ENCODE assay signal across 8 mouse cellular contexts in the genomic region with DNA sequence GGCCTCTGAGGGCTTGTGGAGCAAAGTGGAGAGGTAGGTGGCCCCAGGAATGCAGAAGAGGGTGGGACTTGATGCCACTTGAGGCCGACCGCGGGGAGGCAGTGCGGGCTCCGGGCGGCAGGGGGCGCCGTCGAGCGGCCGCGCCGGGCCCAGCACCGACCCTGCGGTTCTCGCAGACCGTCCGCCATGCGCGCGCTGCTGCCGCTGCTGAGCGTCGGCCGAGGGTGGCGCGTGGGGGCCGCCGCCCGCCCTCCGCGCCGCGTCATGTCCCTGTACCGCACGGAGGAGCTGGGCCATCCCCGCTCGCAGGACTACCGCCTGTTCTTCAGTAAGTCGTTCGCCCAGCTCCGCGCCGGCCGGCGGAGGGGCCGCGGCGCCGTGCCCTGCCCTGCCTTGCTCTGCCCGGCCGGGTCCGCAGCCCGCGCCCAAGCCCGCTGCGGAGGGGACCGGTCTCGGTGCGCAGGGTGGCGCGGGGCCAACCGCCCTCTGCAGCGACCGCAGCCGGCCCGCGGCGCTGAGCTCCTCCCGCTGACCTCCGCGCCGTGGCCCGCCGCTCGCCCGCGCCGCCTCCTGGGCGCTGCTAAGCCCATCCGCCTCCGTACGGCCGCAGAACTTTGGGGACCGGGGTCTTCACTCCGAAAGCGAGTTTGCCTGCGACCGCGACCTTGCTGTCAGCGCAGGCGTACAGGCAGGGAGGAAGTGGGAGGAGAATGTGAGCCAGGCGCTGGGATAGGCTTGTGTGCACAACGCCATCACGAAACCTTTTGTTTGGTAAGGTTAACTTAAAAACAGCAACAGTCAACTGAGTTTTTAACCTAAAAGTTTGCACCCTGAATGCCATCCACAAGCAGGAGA. TPM values are rescaled to one million over a fixed set of nuclear protein-coding genes. Genes with fewer than 3 reads are reported as not detected.
DNase-seq lines count a peak whose midpoint lies in the region; ATAC-seq lines count a peak whose summit lies in the region.

A gene (plus strand): TSS at position 157 of the 855 bp plus-strand sequence.

- peak within 1 kb of the TSS; percentile 63 for H3K4me2 ChIP-seq in heart, embryonic 11.5 days
- peak within 1 kb of the TSS; percentile 66 for H3K4me2 ChIP-seq in kidney, embryonic 16.5 days (replicated peaks; ENCODE audit: low read depth, low read length)
- peak within 1 kb of the TSS; percentile 79 for H3K4me2 ChIP-seq in liver, embryonic 11.5 days
- H3K4me2 ChIP-seq in stomach, embryonic 14.5 days (replicated peaks; ENCODE audit: low read depth, low read length) = peak within 1 kb of the TSS; percentile 62

- H3K9ac ChIP-seq in heart, embryonic 11.5 days (ENCODE audit: low read depth, low read length) = peak within 1 kb of the TSS; percentile 94
- H3K9ac ChIP-seq in kidney, embryonic 16.5 days (replicated peaks; ENCODE audit: low read length) = peak within 1 kb of the TSS; percentile 96
- H3K9ac ChIP-seq in liver, embryonic 11.5 days (ENCODE audit: low read depth, low read length) = peak within 1 kb of the TSS; percentile 88
- peak within 1 kb of the TSS; percentile 92 for H3K9ac ChIP-seq in stomach, embryonic 14.5 days (replicated peaks; ENCODE audit: low read depth, low read length)

- H3K27ac ChIP-seq in heart, embryonic 11.5 days (ENCODE audit: low read depth, low read length) = peak within 1 kb of the TSS; percentile 97
- H3K27ac ChIP-seq in kidney, embryonic 16.5 days (ENCODE audit: low read length) = peak within 1 kb of the TSS; percentile 95
- H3K27ac ChIP-seq in liver, embryonic 11.5 days (ENCODE audit: low read depth, low read length) = peak within 1 kb of the TSS; percentile 88
- peak within 1 kb of the TSS; percentile 97 for H3K27ac ChIP-seq in stomach, embryonic 14.5 days (ENCODE audit: low read length)

- H3K27me3 ChIP-seq in heart, embryonic 11.5 days (ENCODE audit: control insufficient read depth, insufficient read depth, low read length) = no peaks in the 10 kb centered on the region
- H3K27me3 ChIP-seq in kidney, embryonic 16.5 days (ENCODE audit: insufficient read depth, low read length) = no peaks in the 10 kb centered on the region
- H3K27me3 ChIP-seq in liver, embryonic 11.5 days (replicated peaks; ENCODE audit: control insufficient read depth, insufficient read depth, low read length) = no peaks in the 10 kb centered on the region
- H3K27me3 ChIP-seq in stomach, embryonic 14.5 days (ENCODE audit: control insufficient read depth, insufficient read depth, low read length) = no peaks in the 10 kb centered on the region

- peak; percentile 75 for ATAC-seq in erythroblast, adult 5-6 weeks (replicated peaks; ENCODE audit: low FRiP score, poor library complexity, severe bottlenecking)
- ATAC-seq in heart, embryonic 11.5 days (replicated peaks; ENCODE audit: insufficient number of reproducible peaks, low FRiP score, low TSS enrichment) = peak; percentile 92
- peak; percentile 96 for ATAC-seq in kidney, embryonic 16.5 days (ENCODE audit: low FRiP score, low TSS enrichment)
- peak; percentile 89 for ATAC-seq in liver, embryonic 11.5 days (replicated peaks; ENCODE audit: low FRiP score)
- peak; percentile 92 for ATAC-seq in stomach, embryonic 14.5 days (ENCODE audit: insufficient number of reproducible peaks, insufficient read depth, low FRiP score, low read depth)

- no peaks in the 10 kb centered on the region for H3K36me3 ChIP-seq in heart, embryonic 11.5 days (ENCODE audit: control insufficient read depth, insufficient read depth, low read length)
- 0 out of 2 replicates have a peak, but pooled peaks cover 3% of the 10 kb centered on the region for H3K36me3 ChIP-seq in kidney, embryonic 16.5 days (ENCODE audit: insufficient read depth, low read length)
- no peaks in the 10 kb centered on the region for H3K36me3 ChIP-seq in liver, embryonic 11.5 days (ENCODE audit: control insufficient read depth, insufficient read depth, low read length)
- no peaks in the 10 kb centered on the region for H3K36me3 ChIP-seq in stomach, embryonic 14.5 days (ENCODE audit: control insufficient read depth, insufficient read depth, low read length)

- no peaks in the 10 kb centered on the region; the same call in 1 of the 2 replicates for H3K4me1 ChIP-seq in heart, embryonic 11.5 days (ENCODE audit: control insufficient read depth, insufficient read depth, low read length)
- peaks cover 7% of the 10 kb centered on the region; the same call in 1 of the 2 replicates for H3K4me1 ChIP-seq in kidney, embryonic 16.5 days (ENCODE audit: insufficient read depth, low read length)
- H3K4me1 ChIP-seq in liver, embryonic 11.5 days (replicated peaks; ENCODE audit: control insufficient read depth, insufficient read depth, low read length) = peaks cover 3% of the 10 kb centered on the region; the same call in 1 of the 2 replicates
- no peaks in the 10 kb centered on the region for H3K4me1 ChIP-seq in stomach, embryonic 14.5 days (ENCODE audit: control insufficient read depth, insufficient read depth, low read length)

- DNase-seq in B cell, adult 2 months = peak; percentile 89 to 91
- DNase-seq in brain, adult 2 months (ENCODE audit: low read depth, low spot score) = peak; percentile 93
- peak; percentile 77 for DNase-seq in liver, embryonic 11.5 days (ENCODE audit: low spot score)
- peak; percentile 93 for DNase-seq in naive thymus-derived CD4-positive, alpha-beta T cell, adult 2 months (ENCODE audit: low read depth)

- H3K9me3 ChIP-seq in heart, embryonic 11.5 days (replicated peaks; ENCODE audit: control insufficient read depth, low read length) = peaks cover 3% of the 10 kb centered on the region; the same call in 1 of the 2 replicates
- H3K9me3 ChIP-seq in kidney, embryonic 16.5 days (ENCODE audit: low read length) = peaks cover 4% of the 10 kb centered on the region; the same call in 1 of the 2 replicates
- no peaks in the 10 kb centered on the region for H3K9me3 ChIP-seq in liver, embryonic 11.5 days (ENCODE audit: control insufficient read depth, low read length)
- H3K9me3 ChIP-seq in stomach, embryonic 14.5 days (ENCODE audit: control insufficient read depth, low read depth, low read length) = peaks cover 9% of the 10 kb centered on the region; the same call in 1 of the 2 replicates

- WGBS in heart, embryonic 11.5 days (ENCODE audit: insufficient replicate concordance) = under 1% methylated on average over 85 of the region's 95 CpGs
- WGBS in kidney, embryonic 16.5 days = under 1% methylated on average over 77 of the region's 95 CpGs
- under 1% methylated on average over 94 of the region's 95 CpGs for WGBS in liver, embryonic 11.5 days
- WGBS in stomach, embryonic 14.5 days = under 1% methylated on average over 74 of the region's 95 CpGs

- H3K4me3 ChIP-seq in heart, embryonic 11.5 days (ENCODE audit: low read depth, low read length) = peak within 1 kb of the TSS; percentile 74
- H3K4me3 ChIP-seq in kidney, embryonic 16.5 days (ENCODE audit: low read length) = peak within 1 kb of the TSS; percentile 71
- peak within 1 kb of the TSS; percentile 68 for H3K4me3 ChIP-seq in liver, embryonic 11.5 days (ENCODE audit: low read depth, low read length)
- H3K4me3 ChIP-seq in stomach, embryonic 14.5 days (ENCODE audit: low read depth, low read length) = peak within 1 kb of the TSS; percentile 59

RNA-seq across cellular contexts. Expression of the gene that starts here (rescaled TPM):
- total RNA-seq in erythroblast, adult 5-6 weeks (2015; ENCODE audit: low replicate concordance) = 14.4 and 16.1 TPM in 2 replicates
- total RNA-seq in erythroblast, adult 5-6 weeks (2017; ENCODE audit: low replicate concordance) = 10.6 and 24.6 TPM in 2 replicates
- polyA plus RNA-seq in heart, embryonic 11.5 days (2014; fragmentation: Nextera tagmentation; extraction: Ambion mirVana) = 98.5 and 105 TPM in 2 replicates
- polyA plus RNA-seq in kidney, embryonic 16.5 days (2015; fragmentation: Nextera tagmentation; extraction: Ambion mirVana) = 110 and 114 TPM in 2 replicates
- 102 and 107 TPM in 2 replicates for polyA plus RNA-seq in liver, embryonic 11.5 days (2014; fragmentation: Nextera tagmentation; extraction: Ambion mirVana)
- 91.7 and 96.1 TPM in 2 replicates for polyA plus RNA-seq in stomach, embryonic 14.5 days (2014; fragmentation: Nextera tagmentation; extraction: Ambion mirVana)

Comparison
In these comparisons a context has a peak if more than half of its experiments do, and no peak if none do; other contexts are left out.
1. Peak in every context shown above with its lines: DNase-seq, ATAC-seq, H3K4me3 ChIP-seq and H3K27ac ChIP-seq.